Mouse (Mus musculus) heart, embryonic 15.5 days (tissue): ENCODE results near the gene Tbc1d9b. TPM values are rescaled to one million over a fixed set of nuclear protein-coding genes. Genes with fewer than 3 reads are reported as not detected.
"Not testable (repeated sequence)": the region's sequence is repeated elsewhere in the genome, so short reads cannot be mapped to it uniquely, and the experiment has no call there.

Source experiments
- ATAC-seq: fragments of 200-750 bp; cut with Nextera tagmentation; replicated peaks from 2 replicates; pipeline ENCODE4 v1.8.0; 2017; ENCODE audit warnings: low read depth, moderate TSS enrichment; ENCODE audit not compliant: insufficient number of reproducible peaks, insufficient read depth, low FRiP score
- H3K27ac ChIP-seq: fragments of 300-500 bp; sonication (generic); 2 replicates; pipeline ENCODE4 v1.5.1; 2015; ENCODE audit warnings: mild to moderate bottlenecking, inconsistent platforms
- H3K27me3 ChIP-seq: fragments of 300-500 bp; sonication (generic); 2 replicates; pipeline ENCODE4 v1.6.1; 2015; ENCODE audit warnings: inconsistent platforms
- H3K36me3 ChIP-seq: fragments of 300-500 bp; sonication (generic); 2 replicates; pipeline ENCODE4 v1.6.1; 2015; ENCODE audit warnings: mild to moderate bottlenecking, inconsistent platforms
- H3K4me1 ChIP-seq: fragments of 300-500 bp; sonication (generic); replicated peaks from 2 replicates; pipeline ENCODE4 v1.6.1; 2015; ENCODE audit warnings: inconsistent platforms
- H3K4me2 ChIP-seq: fragments of 300-500 bp; sonication (generic); 2 replicates; pipeline ENCODE4 v1.6.1; 2015; ENCODE audit warnings: inconsistent platforms, mild to moderate bottlenecking, moderate library complexity
- H3K4me3 ChIP-seq: fragments of 300-500 bp; sonication (generic); 2 replicates; pipeline ENCODE4 v1.5.1; 2015; ENCODE audit warnings: mild to moderate bottlenecking, inconsistent platforms
- H3K9ac ChIP-seq: fragments of 300-500 bp; sonication (generic); 2 replicates; pipeline ENCODE4 v1.6.1; 2015; ENCODE audit warnings: mild to moderate bottlenecking, inconsistent platforms
- H3K9me3 ChIP-seq: fragments of 300-500 bp; sonication (generic); replicated peaks from 2 replicates; pipeline ENCODE4 v1.6.1; 2016; ENCODE audit warnings: inconsistent platforms
- WGBS: fragments of 180-500 bp; shearing (Covaris S2); methylation state at CpG from one replicate; pipeline ENCODE4 v1.1.7; 2015; ENCODE audit warnings: mixed read lengths; 5-methylcytosine and 5-hydroxymethylcytosine counted together
- polyA plus RNA-seq: library from polyadenylated mRNA; unstranded; fragments of >200 nt; fragmentation: Nextera tagmentation; extraction: Ambion mirVana; gene quantifications from 2 replicates; pipeline ENCODE4 v1.2.1, GENCODE M21; 2015

Gene Tbc1d9b
- polyA plus RNA-seq, 1 experiment from 2014 or later: 25.6 TPM

GRCm38 (mm10) chr11:50155785-50156184 lies 24.6 kb downstream of the Tbc1d9b start:
- Histone ChIP-seq H3K36me3 (peaks cover 95% of the 10 kb centered on the region), H3K4me1 (no peaks in the 10 kb centered on the region), H3K4me2 (no peak overlapping the region), H3K9ac (no peak overlapping the region), H3K27me3 (no peaks in the 10 kb centered on the region), H3K4me3 (no peak overlapping the region), H3K27ac (no peak overlapping the region), H3K9me3 (no peaks in the 10 kb centered on the region)
- ATAC-seq: no peak
- WGBS: 90% methylated on average over 2 of the region's 2 CpGs

- Histone ChIP-seq H3K9ac (no peak overlapping the region), H3K27ac (no peak overlapping the region), H3K4me2 (no peak overlapping the region), H3K36me3 (peaks cover 90% of the 10 kb centered on the region), H3K9me3 (no peaks in the 10 kb centered on the region), H3K4me1 (peaks cover 2% of the 10 kb centered on the region), H3K27me3 (no peaks in the 10 kb centered on the region), H3K4me3 (no peak overlapping the region)
- 90% methylated on average over 16 of the region's 16 CpGs for WGBS
- ATAC-seq: no peak
These were observed 25.6 kb downstream of the Tbc1d9b start for GRCm38 (mm10) chr11:50156725-50157258.

GRCm38 (mm10) chr11:50158346-50158745 lies 27.1 kb downstream of the Tbc1d9b start:
- no peak overlapping the region for H3K27ac ChIP-seq
- H3K4me2 ChIP-seq: no peak overlapping the region
- H3K4me1 ChIP-seq: peaks cover 5% of the 10 kb centered on the region
- H3K36me3 ChIP-seq: peaks cover 86% of the 10 kb centered on the region
- no peak for ATAC-seq
- no peak overlapping the region for H3K9ac ChIP-seq
- no peaks in the 10 kb centered on the region for H3K9me3 ChIP-seq
- WGBS: 87% methylated on average over 7 of the region's 7 CpGs
- no peak overlapping the region for H3K4me3 ChIP-seq
- no peaks in the 10 kb centered on the region for H3K27me3 ChIP-seq

- Histone ChIP-seq H3K9ac (no peak overlapping the region), H3K27me3 (no peaks in the 10 kb centered on the region), H3K4me1 (peaks cover 5% of the 10 kb centered on the region), H3K4me2 (no peak overlapping the region), H3K27ac (no peak overlapping the region), H3K9me3 (no peaks in the 10 kb centered on the region), H3K36me3 (peaks cover 87% of the 10 kb centered on the region), H3K4me3 (no peak overlapping the region)
- 68% methylated on average over 4 of the region's 4 CpGs for WGBS
- ATAC-seq: no peak
These were observed 28.2 kb downstream of the Tbc1d9b start for GRCm38 (mm10) chr11:50159347-50159746.

- Histone ChIP-seq H3K4me3 (no peak overlapping the region), H3K9ac (no peak overlapping the region), H3K4me2 (no peak overlapping the region), H3K36me3 (peaks cover 68% of the 10 kb centered on the region), H3K9me3 (no peaks in the 10 kb centered on the region), H3K27ac (no peak overlapping the region), H3K4me1 (peaks cover 5% of the 10 kb centered on the region), H3K27me3 (no peaks in the 10 kb centered on the region)
- no peak for ATAC-seq
- WGBS: 60% methylated on average over 10 of the region's 10 CpGs
These were observed 30.5 kb downstream of the Tbc1d9b start for GRCm38 (mm10) chr11:50161578-50162304.

DNA sequence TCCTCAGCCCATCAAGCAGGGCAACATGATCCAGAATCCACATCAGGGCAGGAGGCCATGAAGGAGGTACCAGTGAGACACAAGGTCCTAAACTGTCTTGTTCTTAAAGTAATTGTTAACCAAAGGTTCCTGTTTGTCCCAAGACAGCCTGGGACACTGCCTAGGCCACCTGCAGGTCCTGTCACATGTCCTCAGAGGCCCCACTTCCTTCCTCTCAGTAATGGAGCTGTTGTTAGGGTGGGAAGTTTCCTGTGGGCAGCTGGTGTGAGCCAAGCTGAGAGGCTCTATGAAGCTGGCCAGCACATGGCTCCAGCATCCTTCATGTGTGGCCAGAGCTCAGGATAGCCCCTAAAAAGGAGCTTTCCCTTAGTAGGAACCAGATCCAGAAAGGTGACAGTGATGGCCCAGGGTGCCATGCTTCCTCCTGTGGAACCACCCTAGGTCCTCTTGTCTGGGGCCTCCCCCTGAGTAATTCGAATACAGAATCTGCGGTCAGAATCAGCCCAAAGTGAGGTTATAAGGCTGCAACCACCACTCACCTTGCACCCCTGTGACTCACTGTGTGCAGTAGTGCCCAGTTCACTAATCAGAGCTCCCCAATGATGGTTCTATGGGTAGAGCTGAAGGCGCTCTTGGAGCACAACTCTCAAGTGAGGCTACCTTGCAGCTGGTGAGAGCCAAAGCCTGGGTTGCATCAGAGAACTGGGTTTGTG lies 31.3 kb downstream of the Tbc1d9b start:
- H3K4me2 ChIP-seq: no peak overlapping the region
- H3K4me3 ChIP-seq: no peak overlapping the region
- H3K4me1 ChIP-seq: peaks cover 5% of the 10 kb centered on the region
- no peak overlapping the region for H3K9ac ChIP-seq
- no peaks in the 10 kb centered on the region for H3K9me3 ChIP-seq
- peaks cover 60% of the 10 kb centered on the region for H3K36me3 ChIP-seq
- ATAC-seq: no peak
- H3K27ac ChIP-seq: no peak overlapping the region
- 88% methylated on average over 3 of the region's 3 CpGs for WGBS
- no peaks in the 10 kb centered on the region for H3K27me3 ChIP-seq

- H3K36me3 ChIP-seq: peaks cover 54% of the 10 kb centered on the region
- H3K4me3 ChIP-seq: no peak overlapping the region
- no peak overlapping the region for H3K27ac ChIP-seq
- H3K9ac ChIP-seq: no peak overlapping the region
- no peaks in the 10 kb centered on the region for H3K4me1 ChIP-seq
- ATAC-seq: no peak
- H3K9me3 ChIP-seq: no peaks in the 10 kb centered on the region
- 82% methylated on average over 5 of the region's 5 CpGs for WGBS
- H3K4me2 ChIP-seq: no peak overlapping the region
- H3K27me3 ChIP-seq: no peaks in the 10 kb centered on the region
These were observed 37.2 kb downstream of the Tbc1d9b start for GRCm38 (mm10) chr11:50168352-50168751.

- Histone ChIP-seq H3K4me2 (peak within 1 kb of the TSS; percentile 79), H3K36me3 (peaks cover 28% of the 10 kb centered on the region), H3K27ac (peak within 1 kb of the TSS; percentile 54), H3K9ac (peak within 1 kb of the TSS; percentile 75), H3K4me3 (peak within 1 kb of the TSS; percentile 65), H3K4me1 (peaks cover 13% of the 10 kb centered on the region)
- WGBS: 6% methylated on average over 19 of the region's 19 CpGs
- H3K27me3 ChIP-seq, ATAC-seq, H3K9me3 ChIP-seq: not testable (repeated sequence)
These were observed 43.0 kb downstream of the Tbc1d9b start, which contains the start of gene Mrnip for GRCm38 (mm10) chr11:50174111-50174729. TSS of gene Mrnip (plus strand) at chr11:50174444.

DNA sequence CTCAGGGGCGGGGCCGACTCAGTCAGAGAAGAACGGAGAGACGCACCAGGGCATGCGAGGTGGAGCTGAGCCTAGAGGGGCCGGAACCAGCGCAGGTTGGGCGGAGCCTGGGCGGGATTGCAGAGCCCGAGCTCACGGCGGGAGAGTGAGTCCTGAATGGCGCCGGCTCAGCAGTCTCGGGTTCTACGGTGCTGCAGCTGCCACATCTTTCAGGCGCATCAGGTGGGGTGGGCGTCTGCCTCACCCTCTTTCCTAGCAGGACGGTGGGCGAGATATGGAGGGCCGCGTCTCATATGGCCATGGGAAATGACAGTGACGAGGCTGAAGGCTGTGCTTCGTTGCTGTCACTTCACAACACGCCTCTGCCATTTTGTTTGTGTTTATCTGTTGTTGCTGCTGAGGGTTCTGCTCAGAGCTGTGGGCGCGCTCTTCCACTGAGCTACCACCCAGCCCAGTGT lies 43.6 kb downstream of the Tbc1d9b start:
- H3K4me1 ChIP-seq: peaks cover 13% of the 10 kb centered on the region
- peaks cover 23% of the 10 kb centered on the region for H3K36me3 ChIP-seq
- ATAC-seq: peak; percentile 99
- H3K4me3 ChIP-seq: peak overlapping the region; percentile 65
- peak overlapping the region; percentile 54; the same call in 1 of the 2 replicates for H3K27ac ChIP-seq
- peak overlapping the region; percentile 79 for H3K4me2 ChIP-seq
- no peaks in the 10 kb centered on the region for H3K27me3 ChIP-seq
- 1% methylated on average over 27 of the region's 27 CpGs for WGBS
- H3K9ac ChIP-seq: peak overlapping the region; percentile 75
- H3K9me3 ChIP-seq: no peaks in the 10 kb centered on the region

DNA sequence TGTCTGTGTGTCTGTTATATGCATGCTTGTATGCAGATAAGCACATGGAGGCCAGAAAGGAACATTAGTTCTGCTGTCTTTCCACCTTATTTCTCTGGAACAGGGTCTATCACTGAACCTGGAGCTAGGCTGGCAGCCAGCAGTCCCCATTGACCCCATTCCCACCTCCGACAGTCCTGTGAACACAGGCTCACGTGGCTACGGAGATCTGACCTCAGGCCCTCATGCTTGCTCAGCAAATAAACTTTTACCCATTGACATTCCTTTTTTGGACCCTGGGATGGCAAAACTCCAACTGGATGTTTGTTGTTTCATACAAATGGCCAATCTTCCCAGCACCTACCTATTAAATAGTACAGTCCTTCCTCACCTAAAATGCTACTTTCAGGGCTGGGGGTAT lies 45.2 kb downstream of the Tbc1d9b start:
- Histone ChIP-seq H3K4me1 (peaks cover 13% of the 10 kb centered on the region), H3K9ac (no peak overlapping the region), H3K27ac (no peak overlapping the region), H3K4me3 (no peak overlapping the region), H3K4me2 (no peak overlapping the region), H3K36me3 (peaks cover 11% of the 10 kb centered on the region), H3K9me3 (no peaks in the 10 kb centered on the region), H3K27me3 (no peaks in the 10 kb centered on the region)
- 69% methylated on average over 3 of the region's 3 CpGs for WGBS
- no peak for ATAC-seq

DNA sequence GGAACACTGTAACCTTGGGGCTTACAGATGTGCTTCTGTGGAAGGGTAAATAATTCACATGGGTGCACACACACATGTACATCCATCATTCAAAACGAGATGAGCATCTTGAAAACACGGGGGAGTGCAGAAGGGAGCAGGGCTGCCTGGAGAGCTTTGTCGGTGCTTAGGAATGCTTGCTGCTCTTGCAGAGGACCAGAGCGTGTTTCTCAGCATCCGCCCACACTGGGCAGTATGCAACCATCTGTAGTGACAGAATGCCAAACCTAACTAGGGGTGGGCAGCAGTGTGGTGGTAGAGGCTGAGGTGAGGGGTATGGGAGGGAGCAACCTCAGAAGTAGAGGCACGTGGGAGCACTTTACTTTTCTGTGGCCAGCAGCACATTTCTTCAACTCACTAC lies 45.9 kb downstream of the Tbc1d9b start:
- Histone ChIP-seq H3K27me3 (no peaks in the 10 kb centered on the region), H3K4me1 (peaks cover 13% of the 10 kb centered on the region), H3K4me2 (no peak overlapping the region), H3K27ac (no peak overlapping the region), H3K9ac (no peak overlapping the region), H3K9me3 (no peaks in the 10 kb centered on the region), H3K4me3 (no peak overlapping the region), H3K36me3 (0 out of 2 replicates have a peak, but pooled peaks cover 4% of the 10 kb centered on the region)
- WGBS: 63% methylated on average over 6 of the region's 6 CpGs
- ATAC-seq: no peak
